Mouse (Mus musculus) hindbrain, embryonic 12.5 days (tissue): Measurements from ENCODE around the gene Ralgps1. TPM values are rescaled to one million over a fixed set of nuclear protein-coding genes. Genes with fewer than 3 reads are reported as not detected.

ENCODE experiments used
- ATAC-seq: fragments of 200-750 bp; cut with Nextera tagmentation; 2 replicates; pipeline ENCODE4 v1.8.0; 2017; ENCODE audit warnings: moderate TSS enrichment; ENCODE audit not compliant: low FRiP score
- H3K27ac ChIP-seq: fragments of 300-500 bp; sonication (generic); 2 replicates; pipeline ENCODE4 v1.5.1; 2016; ENCODE audit warnings: mild to moderate bottlenecking
- H3K27me3 ChIP-seq: fragments of 300-500 bp; sonication (generic); 2 replicates; pipeline ENCODE4 v1.6.1; 2016; ENCODE audit warnings: mild to moderate bottlenecking
- H3K36me3 ChIP-seq: fragments of 300-500 bp; sonication (generic); 2 replicates; pipeline ENCODE4 v1.6.1; 2016; ENCODE audit warnings: mild to moderate bottlenecking
- H3K4me1 ChIP-seq: fragments of 300-500 bp; sonication (generic); 2 replicates; pipeline ENCODE4 v1.6.1; 2016
- H3K4me2 ChIP-seq: fragments of 300-500 bp; sonication (generic); replicated peaks from 2 replicates; pipeline ENCODE4 v1.6.1; 2016; ENCODE audit warnings: mild to moderate bottlenecking
- H3K4me3 ChIP-seq: fragments of 300-500 bp; sonication (generic); 2 replicates; pipeline ENCODE4 v1.5.1; 2016; ENCODE audit warnings: mild to moderate bottlenecking
- H3K9ac ChIP-seq: fragments of 300-500 bp; sonication (generic); 2 replicates; pipeline ENCODE4 v1.6.1; 2016; ENCODE audit warnings: mild to moderate bottlenecking, moderate library complexity
- H3K9me3 ChIP-seq: fragments of 300-500 bp; sonication (generic); replicated peaks from 2 replicates; pipeline ENCODE4 v1.6.1; 2016; ENCODE audit warnings: mild to moderate bottlenecking
- WGBS: fragments of 180-500 bp; shearing (Covaris S2); methylation state at CpG from one replicate; pipeline ENCODE4 v1.1.7; 2016; 5-methylcytosine and 5-hydroxymethylcytosine counted together
- polyA plus RNA-seq: library from polyadenylated mRNA; unstranded; fragments of >200 nt; fragmentation: Nextera tagmentation; extraction: Ambion mirVana; gene quantifications from 2 replicates; pipeline ENCODE4 v1.2.1, GENCODE M21; 2016

The Ralgps1 gene
- polyA plus RNA-seq, 1 experiment from 2014 or later: 29.0 TPM

DNA sequence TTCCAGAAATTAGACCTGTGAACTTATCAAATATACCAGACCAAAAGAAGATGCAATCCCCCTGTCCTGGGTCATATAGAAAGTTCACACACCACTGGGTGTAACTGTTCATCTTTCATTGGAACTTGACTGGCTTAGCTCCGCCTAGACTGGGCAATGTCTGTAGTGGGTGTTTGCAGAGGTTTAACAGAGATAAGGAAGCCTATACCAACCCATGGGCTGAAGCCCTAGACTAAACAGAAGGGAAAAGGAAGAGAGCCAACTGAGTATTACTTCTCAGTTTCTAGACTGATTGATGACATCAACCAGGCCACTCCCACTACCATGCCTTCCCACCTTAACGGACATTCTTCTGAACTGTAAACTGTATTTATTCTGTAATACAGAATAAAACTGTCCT is 79.2 kb downstream of the Ralgps1 start:
- H3K4me3 ChIP-seq: no peak overlapping the region
- 86% methylated on average over 2 of the region's 2 CpGs for WGBS
- H3K36me3 ChIP-seq: peaks cover 16% of the 10 kb centered on the region
- no peak for ATAC-seq
- no peak overlapping the region for H3K27ac ChIP-seq
- peaks cover 2% of the 10 kb centered on the region; the same call in 1 of the 2 replicates for H3K4me1 ChIP-seq
- H3K9me3 ChIP-seq: no peaks in the 10 kb centered on the region
- H3K9ac ChIP-seq: no peak overlapping the region
- no peaks in the 10 kb centered on the region for H3K27me3 ChIP-seq
- H3K4me2 ChIP-seq: no peak overlapping the region

DNA sequence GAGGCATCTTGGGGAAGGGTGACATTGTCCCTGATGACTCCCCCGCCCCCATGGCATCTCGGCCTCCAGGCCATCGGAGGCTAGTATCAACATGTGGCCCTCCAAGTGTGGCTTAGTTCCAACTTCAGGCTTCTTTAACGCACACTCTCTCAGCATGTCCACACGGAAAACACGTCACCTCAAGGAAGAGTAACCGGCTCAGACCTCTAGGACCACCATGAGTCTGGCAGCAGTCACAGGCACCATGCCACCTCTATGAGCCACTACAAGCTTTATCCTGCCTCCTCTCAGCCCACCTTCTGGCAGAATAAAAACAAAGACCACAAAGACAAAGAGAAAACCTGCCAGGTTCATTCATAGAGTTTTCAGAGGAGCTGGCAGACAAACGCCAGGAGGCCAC is 80.8 kb downstream of the Ralgps1 start:
- no peak for ATAC-seq
- no peak overlapping the region for H3K4me3 ChIP-seq
- no peak overlapping the region for H3K4me2 ChIP-seq
- H3K9ac ChIP-seq: no peak overlapping the region
- peaks cover 2% of the 10 kb centered on the region; the same call in 1 of the 2 replicates for H3K4me1 ChIP-seq
- H3K36me3 ChIP-seq: peaks cover 14% of the 10 kb centered on the region
- no peak overlapping the region for H3K27ac ChIP-seq
- 90% methylated on average over 8 of the region's 8 CpGs for WGBS
- H3K9me3 ChIP-seq: no peaks in the 10 kb centered on the region
- H3K27me3 ChIP-seq: no peaks in the 10 kb centered on the region

DNA sequence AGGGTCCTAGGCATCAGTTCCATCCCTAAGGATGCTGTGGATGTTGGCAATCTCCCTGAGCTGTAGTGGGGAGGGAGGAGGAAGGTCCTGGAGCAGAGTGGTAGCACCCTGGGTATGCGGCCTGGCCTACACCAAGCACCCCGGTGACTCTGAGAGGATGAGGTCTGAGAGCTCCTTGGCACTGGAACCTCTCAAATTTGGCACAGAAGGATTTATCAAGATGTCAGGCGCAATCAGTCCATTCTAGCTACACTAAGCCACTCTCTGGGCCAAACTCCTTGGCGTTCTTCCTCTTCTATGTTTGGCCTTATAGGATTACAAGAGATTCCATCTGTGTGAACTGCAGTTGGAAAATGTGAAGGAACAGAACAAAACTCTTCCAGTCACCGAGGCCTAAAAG is 82.4 kb downstream of the Ralgps1 start:
- no peak overlapping the region for H3K27ac ChIP-seq
- peaks cover 21% of the 10 kb centered on the region for H3K36me3 ChIP-seq
- no peak overlapping the region for H3K4me2 ChIP-seq
- H3K9ac ChIP-seq: no peak overlapping the region
- peaks cover 2% of the 10 kb centered on the region; the same call in 1 of the 2 replicates for H3K4me1 ChIP-seq
- H3K9me3 ChIP-seq: no peaks in the 10 kb centered on the region
- ATAC-seq: no peak
- 90% methylated on average over 5 of the region's 5 CpGs for WGBS
- no peaks in the 10 kb centered on the region for H3K27me3 ChIP-seq
- no peak overlapping the region for H3K4me3 ChIP-seq

DNA sequence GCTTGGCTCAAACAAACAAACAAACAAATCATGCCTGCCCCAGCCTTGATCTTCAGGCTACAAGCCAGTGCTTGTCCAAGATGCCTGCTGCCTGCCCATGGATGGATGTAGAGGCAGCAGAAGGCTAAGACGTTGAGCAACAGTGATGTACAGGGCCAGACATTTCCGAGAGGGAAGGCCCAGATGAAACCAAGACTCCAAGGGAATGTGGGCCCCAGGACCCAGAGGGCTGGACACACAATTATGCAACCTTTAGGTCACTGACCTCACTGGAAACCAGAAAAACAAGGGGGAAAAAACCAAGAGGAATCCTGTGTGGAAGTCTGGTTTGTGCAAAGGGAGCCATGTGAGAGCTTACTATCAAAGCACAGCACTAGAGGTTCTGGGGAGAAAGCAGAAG is 87.6 kb downstream of the Ralgps1 start:
- Histone ChIP-seq H3K27ac (no peak overlapping the region), H3K36me3 (peaks cover 31% of the 10 kb centered on the region), H3K27me3 (no peaks in the 10 kb centered on the region), H3K9me3 (no peaks in the 10 kb centered on the region), H3K4me1 (no peaks in the 10 kb centered on the region), H3K4me2 (no peak overlapping the region), H3K4me3 (no peak overlapping the region), H3K9ac (no peak overlapping the region)
- 80% methylated on average over 2 of the region's 2 CpGs for WGBS
- ATAC-seq: no peak

DNA sequence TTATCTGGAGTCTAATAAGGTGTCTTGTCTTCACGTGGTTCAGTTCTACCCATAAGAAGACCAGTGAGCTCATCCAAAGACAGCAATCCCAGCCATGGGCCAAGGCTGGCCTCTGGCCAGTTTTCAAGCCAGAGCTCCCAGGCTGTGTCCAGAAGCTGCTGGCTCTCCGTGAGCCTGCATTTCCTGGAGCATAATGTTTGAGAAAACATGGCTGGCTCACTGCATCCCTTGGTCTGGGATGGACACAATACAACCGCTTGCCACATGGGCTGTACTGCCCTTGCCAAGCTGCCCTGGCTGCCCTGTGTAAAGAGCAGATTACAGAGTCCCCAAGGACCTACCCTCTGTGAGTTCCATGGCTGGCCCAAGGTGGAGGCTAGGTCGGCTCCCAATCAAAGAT is 88.4 kb downstream of the Ralgps1 start:
- peaks cover 27% of the 10 kb centered on the region; the same call in 1 of the 2 replicates for H3K36me3 ChIP-seq
- no peaks in the 10 kb centered on the region for H3K27me3 ChIP-seq
- no peak for ATAC-seq
- no peaks in the 10 kb centered on the region for H3K4me1 ChIP-seq
- no peaks in the 10 kb centered on the region for H3K9me3 ChIP-seq
- H3K9ac ChIP-seq: no peak overlapping the region
- no peak overlapping the region for H3K27ac ChIP-seq
- H3K4me2 ChIP-seq: no peak overlapping the region
- no peak overlapping the region for H3K4me3 ChIP-seq
- 80% methylated on average over 4 of the region's 4 CpGs for WGBS

DNA sequence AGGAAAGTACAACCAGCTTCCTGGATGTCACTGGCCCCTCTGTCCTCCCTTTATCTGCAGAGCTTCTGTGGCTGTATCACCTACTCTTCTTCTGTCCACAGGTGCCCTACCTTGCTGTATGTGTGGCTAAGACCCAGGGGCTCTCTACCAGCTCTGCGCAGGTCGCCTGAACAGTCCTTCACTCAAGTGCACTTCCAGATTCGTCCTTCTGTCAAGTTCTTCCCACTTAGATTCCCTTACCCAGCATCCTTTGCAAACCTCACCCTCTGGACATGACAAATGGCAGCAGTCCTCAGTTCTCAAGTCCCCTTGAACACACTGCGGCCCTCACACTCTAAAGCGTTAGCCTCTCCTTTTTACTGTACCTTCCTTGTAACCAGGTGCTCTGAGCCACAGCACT is 89.5 kb downstream of the Ralgps1 start:
- H3K9me3 ChIP-seq: no peaks in the 10 kb centered on the region
- H3K36me3 ChIP-seq: 0 out of 2 replicates have a peak, but pooled peaks cover 23% of the 10 kb centered on the region
- ATAC-seq: no peak
- H3K4me3 ChIP-seq: no peak overlapping the region
- no peak overlapping the region for H3K4me2 ChIP-seq
- WGBS: 87% methylated on average over 5 of the region's 5 CpGs
- H3K27me3 ChIP-seq: no peaks in the 10 kb centered on the region
- no peaks in the 10 kb centered on the region for H3K4me1 ChIP-seq
- no peak overlapping the region for H3K9ac ChIP-seq
- no peak overlapping the region for H3K27ac ChIP-seq

DNA sequence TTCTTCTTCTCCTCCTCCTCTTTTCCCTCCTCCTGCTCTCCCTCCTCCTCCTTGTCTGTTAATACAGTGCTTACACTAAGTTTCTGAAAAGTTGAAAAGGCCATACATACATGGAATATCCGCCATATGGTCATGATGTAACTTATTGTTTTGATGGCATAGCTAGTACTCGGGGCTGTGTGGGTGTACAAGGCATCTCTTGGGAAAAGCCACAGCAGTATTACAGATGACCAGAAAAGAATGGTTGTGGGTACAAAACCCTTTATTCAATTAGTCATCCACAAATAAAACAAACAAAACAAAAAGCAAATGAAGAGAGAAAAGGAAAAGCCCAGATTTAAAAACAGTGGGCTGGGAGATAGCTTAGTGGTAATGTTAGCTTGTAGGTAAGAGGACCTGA is 90.8 kb downstream of the Ralgps1 start:
- Histone ChIP-seq H3K9ac (no peak overlapping the region), H3K9me3 (no peaks in the 10 kb centered on the region), H3K36me3 (0 out of 2 replicates have a peak, but pooled peaks cover 23% of the 10 kb centered on the region), H3K4me3 (no peak overlapping the region), H3K27me3 (no peaks in the 10 kb centered on the region), H3K27ac (no peak overlapping the region), H3K4me1 (no peaks in the 10 kb centered on the region), H3K4me2 (no peak overlapping the region)
- no peak for ATAC-seq
- WGBS: 89% methylated on average over 2 of the region's 2 CpGs

DNA sequence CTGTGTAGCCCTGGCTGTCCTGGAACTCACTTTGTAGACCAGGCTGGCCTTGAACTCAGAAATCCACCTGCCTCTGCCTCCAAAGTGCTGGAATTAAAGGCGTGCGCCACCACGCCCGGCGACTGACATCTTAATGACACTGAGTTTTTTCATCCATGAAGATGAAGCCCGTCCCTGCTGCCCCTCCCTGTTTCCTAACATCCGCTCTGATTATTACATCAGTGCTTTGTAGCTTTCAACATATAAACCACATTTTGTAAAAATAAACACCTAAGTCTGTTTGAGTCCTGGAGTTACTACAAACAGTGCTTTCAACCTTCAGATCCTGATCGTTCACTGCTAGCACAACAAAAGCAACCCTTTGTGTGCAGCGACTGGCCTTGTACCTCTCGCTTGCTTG is 91.5 kb downstream of the Ralgps1 start:
- Histone ChIP-seq H3K4me3 (no peak overlapping the region), H3K27ac (no peak overlapping the region), H3K36me3 (0 out of 2 replicates have a peak, but pooled peaks cover 23% of the 10 kb centered on the region), H3K9me3 (no peaks in the 10 kb centered on the region), H3K4me2 (no peak overlapping the region), H3K4me1 (no peaks in the 10 kb centered on the region), H3K27me3 (no peaks in the 10 kb centered on the region), H3K9ac (no peak overlapping the region)
- WGBS: 86% methylated on average over 10 of the region's 10 CpGs
- no peak for ATAC-seq

DNA sequence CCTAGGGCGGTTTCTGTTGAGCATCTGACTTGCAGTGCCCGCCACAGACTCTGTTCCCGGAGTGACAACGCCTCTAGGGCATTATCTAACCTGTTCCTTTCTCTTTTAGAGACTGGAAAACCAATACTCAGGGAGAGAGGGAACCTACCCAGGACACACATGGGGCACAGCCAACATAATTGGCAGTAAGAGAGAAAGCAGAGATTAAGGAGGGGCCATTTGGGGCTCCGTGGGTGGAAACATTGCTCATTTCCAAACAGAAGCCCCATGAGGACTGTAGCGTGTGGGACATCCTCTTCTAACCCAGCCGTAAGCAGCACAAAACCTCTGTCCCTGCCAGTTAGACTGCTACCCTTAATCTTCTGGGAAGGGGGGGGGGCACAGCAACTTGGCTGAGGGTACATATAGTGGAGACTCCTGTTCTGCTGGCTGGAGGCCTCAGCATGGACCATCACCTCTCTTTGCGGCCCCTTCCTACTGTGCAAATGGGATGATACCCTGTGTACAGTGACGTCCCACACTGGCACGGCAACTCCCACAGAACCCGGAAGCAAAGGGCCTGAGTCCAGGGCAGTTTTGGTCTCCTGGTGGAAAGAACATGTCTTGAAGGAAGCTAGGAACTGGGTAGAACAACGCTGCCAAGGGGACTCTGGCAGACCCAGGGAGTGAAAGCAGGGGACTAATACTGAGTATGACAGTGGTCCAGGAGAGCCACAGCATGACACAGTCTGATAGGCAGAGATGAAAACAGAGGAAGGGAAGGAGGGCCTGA is 96.4 kb downstream of the Ralgps1 start:
- no peak overlapping the region for H3K4me2 ChIP-seq
- H3K27ac ChIP-seq: no peak overlapping the region
- 86% methylated on average over 12 of the region's 12 CpGs for WGBS
- H3K4me1 ChIP-seq: no peaks in the 10 kb centered on the region
- H3K9ac ChIP-seq: no peak overlapping the region
- ATAC-seq: no peak
- no peak overlapping the region for H3K4me3 ChIP-seq
- no peaks in the 10 kb centered on the region for H3K9me3 ChIP-seq
- H3K27me3 ChIP-seq: no peaks in the 10 kb centered on the region
- 0 out of 2 replicates have a peak, but pooled peaks cover 6% of the 10 kb centered on the region for H3K36me3 ChIP-seq

DNA sequence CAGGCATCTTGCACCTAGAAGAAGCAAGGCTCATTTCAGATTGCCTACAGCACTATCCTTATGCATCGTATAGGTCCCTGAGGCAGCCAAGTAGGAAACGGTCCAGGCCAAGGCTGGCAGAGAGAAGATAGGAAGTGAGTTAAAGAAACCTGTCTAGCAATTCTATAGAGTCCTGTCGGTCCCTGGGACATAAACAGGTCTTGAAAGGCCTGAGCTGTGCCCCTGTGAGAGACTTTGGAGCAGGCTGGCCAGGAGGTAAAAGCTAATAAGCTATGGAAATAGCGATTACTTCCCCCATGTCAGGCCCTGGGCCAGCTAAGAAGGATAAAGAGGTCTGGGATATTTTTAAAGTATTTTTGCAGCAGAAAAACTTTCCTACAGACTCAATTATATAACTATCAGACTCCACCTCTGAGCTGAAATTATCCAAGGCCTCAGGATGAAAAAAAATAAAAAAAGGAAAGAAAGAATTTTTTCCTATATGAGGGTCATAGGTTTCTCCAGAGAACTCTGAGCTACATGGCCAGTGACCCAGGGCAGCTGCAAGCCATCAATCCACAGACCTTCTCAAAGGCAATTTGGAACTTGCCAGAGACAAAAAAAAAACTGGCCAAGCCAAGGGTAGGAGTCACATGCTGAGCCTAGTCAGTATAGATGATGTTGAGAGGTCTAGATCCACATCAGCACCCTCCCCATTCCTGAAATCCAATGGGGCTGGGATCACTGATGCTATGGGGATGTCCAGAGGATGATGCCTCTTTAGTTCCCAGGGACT is 98.4 kb downstream of the Ralgps1 start:
- Histone ChIP-seq H3K27ac (no peak overlapping the region), H3K27me3 (no peaks in the 10 kb centered on the region), H3K4me1 (no peaks in the 10 kb centered on the region), H3K36me3 (peaks cover 11% of the 10 kb centered on the region; the same call in 1 of the 2 replicates), H3K9me3 (no peaks in the 10 kb centered on the region), H3K4me3 (no peak overlapping the region), H3K4me2 (no peak overlapping the region), H3K9ac (no peak overlapping the region)
- WGBS: 85% methylated on average over 4 of the region's 4 CpGs
- ATAC-seq: no peak

DNA sequence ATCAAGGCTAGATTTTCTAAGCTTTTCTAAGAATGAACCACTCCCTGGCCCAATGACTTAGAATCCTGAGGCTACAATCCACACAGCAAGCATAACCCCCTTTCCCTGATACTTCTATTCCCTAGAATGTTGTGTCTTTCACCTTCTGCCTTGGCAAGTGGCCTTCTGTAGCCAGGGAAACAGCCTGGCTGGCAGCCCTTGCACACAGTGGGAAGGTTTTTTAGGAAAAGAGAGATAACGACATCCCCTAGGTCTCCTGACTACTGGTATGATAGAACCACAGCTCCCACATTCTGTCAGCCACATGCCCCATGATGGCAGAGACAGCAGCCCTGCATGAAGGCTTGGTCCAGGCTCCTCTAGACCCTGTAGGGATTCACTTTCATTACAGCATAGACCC is 99.8 kb downstream of the Ralgps1 start:
- no peak overlapping the region for H3K27ac ChIP-seq
- WGBS: 74% methylated on average over 1 of the region's 1 CpGs

DNA sequence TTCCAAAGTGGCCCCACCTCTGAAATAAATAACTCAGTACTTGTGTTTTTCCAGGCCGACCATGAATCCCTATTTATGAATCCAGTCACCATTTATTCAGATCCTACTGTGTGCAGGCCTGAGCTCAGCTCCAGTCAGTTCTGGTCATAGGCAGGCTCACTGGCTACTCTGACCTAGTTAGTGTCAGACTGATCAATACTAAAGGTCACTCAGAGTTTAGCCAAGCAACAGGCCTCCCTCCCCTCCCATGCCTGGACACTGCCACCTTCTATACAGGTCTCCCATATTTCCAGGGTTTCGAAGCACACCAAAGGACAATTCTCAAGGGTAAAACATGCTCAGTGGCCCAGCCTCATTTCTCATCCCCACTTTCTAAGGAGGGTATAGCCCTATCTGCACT is 100.7 kb downstream of the Ralgps1 start:
- H3K4me1 ChIP-seq: 0 out of 2 replicates have a peak, but pooled peaks cover 2% of the 10 kb centered on the region
- no peak for ATAC-seq
- no peak overlapping the region for H3K9ac ChIP-seq
- H3K4me3 ChIP-seq: no peak overlapping the region
- WGBS: 89% methylated on average over 2 of the region's 2 CpGs
- no peak overlapping the region for H3K4me2 ChIP-seq
- no peaks in the 10 kb centered on the region for H3K27me3 ChIP-seq
- H3K36me3 ChIP-seq: peaks cover 11% of the 10 kb centered on the region; the same call in 1 of the 2 replicates
- no peaks in the 10 kb centered on the region for H3K9me3 ChIP-seq
- H3K27ac ChIP-seq: no peak overlapping the region

More for the DNA sequence above, 99.8 kb downstream of the Ralgps1 start:
- Histone ChIP-seq H3K36me3 (peaks cover 11% of the 10 kb centered on the region; the same call in 1 of the 2 replicates), H3K4me3 (no peak overlapping the region), H3K27me3 (no peaks in the 10 kb centered on the region), H3K4me1 (0 out of 2 replicates have a peak, but pooled peaks cover 2% of the 10 kb centered on the region), H3K9me3 (no peaks in the 10 kb centered on the region), H3K4me2 (no peak overlapping the region), H3K9ac (no peak overlapping the region)
- no peak for ATAC-seq
